Mouse (Mus musculus) 3134 (cell line): ENCODE results near the gene Eif3g.

Experiments
- DNase-seq: peaks from one replicate; pipeline ENCODE4 v3.0.0-alpha.2; 2011; ENCODE audit warnings: low spot score; ENCODE audit not compliant: insufficient read length; ENCODE audit errors: extremely low read depth

The Eif3g gene

DNA sequence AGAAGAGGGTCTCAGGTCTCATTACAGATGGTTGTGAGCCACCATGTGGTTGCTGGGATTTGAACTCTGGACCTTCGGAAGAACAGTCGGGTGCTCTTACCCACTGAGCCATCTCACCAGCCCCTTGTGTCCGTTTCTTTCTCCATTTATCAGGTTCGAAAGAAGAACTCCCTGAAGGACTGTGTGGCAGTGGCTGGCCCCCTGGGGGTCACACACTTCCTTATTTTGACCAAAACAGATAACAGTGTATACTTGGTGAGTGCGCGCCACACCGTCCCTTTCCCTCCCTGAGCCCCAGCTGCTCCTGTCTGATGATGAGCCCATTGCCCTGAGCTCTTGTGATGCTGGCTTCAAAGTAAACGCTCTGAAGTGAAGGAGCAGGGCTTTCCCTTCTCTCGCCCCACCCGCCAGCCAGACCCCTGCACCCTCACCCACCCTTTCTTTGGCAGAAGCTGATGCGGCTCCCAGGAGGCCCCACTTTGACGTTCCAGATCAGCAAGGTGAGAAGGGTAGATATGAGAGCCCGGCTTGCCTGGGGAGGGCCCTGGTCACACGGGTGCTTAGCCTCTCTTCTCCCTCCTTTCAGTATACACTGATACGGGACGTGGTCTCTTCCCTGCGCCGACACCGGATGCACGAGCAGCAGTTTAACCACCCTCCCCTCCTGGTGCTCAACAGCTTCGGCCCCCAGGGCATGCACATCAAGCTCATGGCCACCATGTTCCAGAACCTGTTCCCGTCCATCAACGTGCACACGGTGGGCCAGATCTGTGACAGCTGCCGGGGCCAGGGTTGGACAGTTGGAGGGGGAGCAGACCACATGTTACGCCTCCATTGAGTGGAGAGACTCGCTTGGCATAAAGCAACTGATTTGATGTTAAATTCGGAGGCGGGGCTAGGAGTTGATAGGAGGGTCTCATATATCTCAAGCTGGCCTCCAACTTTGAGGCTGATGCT, 9.0 kb downstream of the Eif3g start:
- DNase-seq = no peak

GRCm38 (mm10) chr9:20888386-20888765, 10.0 kb downstream of the Eif3g start:
- no peak for DNase-seq

- peak; percentile 89 for DNase-seq
Measured at GRCm38 (mm10) chr9:20887704-20888385, 10.6 kb downstream of the Eif3g start, which contains the start of gene Ppan. TSS of gene Ppan (plus strand) at chr9:20888175.

GRCm38 (mm10) chr9:20887191-20887590, 11.2 kb downstream of the Eif3g start:
- DNase-seq = no peak

GRCm38 (mm10) chr9:20886563-20886962, 11.9 kb downstream of the Eif3g start:
- DNase-seq = no peak

GRCm38 (mm10) chr9:20879097-20879792, 19.2 kb downstream of the Eif3g start, which contains the start of gene Angptl6:
TSS of gene Angptl6 (minus strand) at chr9:20879727.
- DNase-seq = no peak

DNA sequence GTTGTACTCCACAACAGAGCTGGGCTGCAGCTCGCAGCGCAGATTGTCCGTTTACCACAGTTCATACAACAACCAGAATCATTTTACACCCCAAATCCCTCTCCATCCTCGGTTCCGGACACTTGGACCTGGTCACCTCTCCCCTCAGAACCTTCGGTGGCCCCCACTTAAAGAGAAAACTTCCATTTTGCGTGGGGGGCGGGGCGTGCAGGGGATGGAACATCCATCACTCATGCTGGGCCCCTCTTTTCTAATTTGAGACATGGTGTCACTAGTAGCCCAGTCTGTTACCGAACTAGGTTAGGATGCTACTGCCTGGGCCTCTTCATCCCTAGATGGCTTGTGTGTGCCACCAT, 19.7 kb downstream of the Eif3g start:
- DNase-seq = no peak

DNA sequence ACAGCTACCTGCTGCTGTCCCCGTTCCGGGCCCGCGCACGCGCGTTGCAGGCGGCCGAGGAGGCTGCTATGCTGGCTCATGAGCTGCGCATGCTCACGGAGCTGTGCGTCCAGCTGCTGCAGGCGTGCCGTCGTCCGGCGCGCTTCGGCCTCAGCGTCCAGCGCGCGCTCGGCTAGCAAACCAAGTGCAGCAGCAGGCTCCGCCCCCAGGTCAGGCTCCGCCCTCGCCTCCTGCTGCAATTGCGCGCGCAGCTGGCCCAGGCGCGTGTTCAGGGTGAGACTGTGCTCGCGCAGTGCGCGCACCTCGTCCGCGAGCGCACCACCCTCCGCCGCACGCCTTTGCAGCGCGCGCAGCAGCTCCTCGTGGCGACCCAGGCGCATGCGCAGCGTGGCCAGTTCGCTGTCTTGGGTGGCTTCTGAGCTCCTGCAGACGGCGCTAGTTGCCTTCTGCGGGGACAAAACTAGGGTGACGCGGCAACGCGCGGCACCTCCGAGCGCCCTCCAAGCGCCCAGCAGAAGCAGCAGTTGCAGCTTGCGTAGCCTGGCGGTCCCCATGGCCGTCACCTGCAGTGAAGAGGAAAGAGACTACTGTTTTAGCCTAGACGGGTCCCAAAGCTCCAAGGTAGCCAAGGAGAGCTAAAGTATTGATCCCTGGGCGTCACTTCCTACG, 20.2 kb downstream of the Eif3g start:
- DNase-seq = peak; percentile 100

DNA sequence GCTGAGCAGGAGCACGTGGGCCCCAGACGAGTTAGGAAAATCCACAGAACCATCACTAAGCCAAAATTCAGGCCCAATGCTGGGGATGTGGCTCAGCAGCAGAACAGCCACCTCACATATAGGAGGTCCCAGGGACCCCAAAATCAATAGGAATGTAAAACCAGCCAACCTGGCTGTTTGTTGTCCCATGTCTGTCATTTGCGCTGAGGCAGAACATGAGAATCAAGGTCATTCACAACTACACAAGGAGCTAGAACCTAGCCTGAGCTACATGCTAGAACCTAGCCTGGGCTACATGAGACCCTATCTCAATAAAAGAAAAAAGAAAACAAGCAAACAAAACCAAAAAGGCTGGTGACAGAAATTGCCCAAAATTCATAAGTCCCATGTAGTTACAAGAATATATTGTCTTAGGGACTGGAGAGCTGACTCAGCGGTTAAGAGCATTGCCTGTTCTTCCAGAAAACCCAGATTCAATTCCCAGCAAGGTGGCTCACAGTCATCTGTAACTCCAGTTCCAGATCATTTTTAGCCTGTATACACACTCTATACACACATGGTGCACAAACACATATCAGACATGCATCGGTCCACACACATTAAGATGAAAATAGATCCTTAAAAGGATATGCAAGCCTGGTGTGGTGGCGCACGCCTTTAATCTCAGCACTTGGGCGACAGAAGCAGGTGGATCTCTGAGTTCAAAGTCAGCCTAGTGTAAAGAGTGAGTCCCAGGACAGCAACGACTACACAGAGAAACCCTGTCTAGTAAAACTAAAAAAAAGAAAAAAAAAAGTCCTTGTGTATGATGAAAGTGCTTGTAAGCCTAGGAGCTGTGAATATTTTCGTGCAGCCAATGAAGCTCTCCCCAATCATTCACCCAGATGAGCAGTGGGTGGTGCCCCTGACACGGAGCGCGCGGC, 21.0 kb downstream of the Eif3g start:
- no peak for DNase-seq

DNA sequence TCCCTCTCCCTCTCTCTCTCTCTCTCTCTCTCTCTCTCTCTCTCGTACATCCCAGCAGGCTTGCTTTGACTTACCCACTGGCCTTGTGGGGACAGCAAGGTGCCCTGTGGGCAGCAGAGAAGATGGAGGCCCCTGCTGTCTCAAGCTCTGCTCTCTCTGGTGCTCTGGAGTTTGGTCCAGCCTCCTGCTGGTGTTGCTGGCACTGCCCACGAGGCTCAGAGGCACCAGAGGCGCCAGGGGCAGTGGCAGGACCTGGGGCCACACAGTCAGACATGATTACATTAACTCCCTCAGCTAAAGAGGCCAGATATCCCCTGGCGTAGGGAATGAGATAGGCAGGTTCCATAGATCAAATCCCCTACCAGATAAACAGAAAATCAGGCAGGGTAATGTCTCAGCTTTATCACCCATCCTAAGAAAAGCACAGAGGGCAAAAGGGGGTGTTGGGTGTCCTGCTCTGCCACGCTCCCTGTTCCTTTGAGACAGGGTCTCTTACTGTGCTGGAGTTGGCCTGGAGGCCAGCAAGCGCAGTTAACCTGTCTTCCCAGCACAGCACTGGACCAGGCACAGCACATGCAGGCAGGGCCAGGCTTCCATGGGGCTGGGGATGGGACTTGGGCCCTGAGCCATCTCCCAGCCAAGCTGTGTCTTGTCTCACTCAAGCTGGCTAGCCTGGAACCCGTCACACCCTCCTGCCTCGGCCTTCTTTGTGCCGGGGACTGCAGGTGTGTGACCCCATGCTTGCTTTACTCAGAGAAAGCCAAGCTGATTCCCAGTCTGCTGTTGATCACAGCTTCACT, 21.9 kb downstream of the Eif3g start:
- no peak for DNase-seq

DNA sequence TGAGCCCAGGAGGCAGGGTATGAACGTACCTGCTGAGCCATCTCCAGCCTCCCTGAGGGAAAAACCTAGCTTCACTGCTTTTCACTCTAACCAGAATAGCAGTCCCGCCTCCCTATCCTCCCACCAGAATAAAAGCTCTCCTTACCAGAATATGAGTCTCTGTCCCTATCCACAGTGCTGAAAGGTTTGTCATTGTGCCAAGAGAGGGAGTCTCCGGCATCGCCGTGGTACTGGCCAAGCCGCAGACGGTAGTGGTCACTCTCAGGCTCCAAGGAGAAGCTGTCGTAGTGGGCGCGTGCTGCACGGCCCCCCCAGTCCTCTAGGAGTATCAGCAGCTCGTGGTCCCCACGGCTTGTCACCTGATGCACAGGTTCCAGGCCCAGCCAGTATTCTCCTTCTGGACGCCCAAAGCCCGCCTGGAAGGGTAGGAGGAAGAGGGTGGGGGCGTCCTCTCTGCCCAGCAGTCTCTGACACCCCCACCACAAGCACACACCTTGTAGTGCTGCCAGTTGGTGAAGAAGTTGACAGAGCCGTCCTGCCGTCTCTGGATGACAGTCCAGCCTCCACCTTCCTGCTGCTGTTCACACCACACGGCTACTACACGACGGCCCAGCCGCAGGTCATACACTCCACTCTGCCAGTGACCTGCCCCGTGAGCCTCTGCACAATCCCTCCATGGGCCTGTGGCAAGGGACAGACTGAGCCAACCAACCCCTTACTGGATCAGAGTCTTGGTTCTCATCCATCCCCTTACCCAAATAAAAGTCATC, 23.2 kb downstream of the Eif3g start:
- DNase-seq = no peak

DNA sequence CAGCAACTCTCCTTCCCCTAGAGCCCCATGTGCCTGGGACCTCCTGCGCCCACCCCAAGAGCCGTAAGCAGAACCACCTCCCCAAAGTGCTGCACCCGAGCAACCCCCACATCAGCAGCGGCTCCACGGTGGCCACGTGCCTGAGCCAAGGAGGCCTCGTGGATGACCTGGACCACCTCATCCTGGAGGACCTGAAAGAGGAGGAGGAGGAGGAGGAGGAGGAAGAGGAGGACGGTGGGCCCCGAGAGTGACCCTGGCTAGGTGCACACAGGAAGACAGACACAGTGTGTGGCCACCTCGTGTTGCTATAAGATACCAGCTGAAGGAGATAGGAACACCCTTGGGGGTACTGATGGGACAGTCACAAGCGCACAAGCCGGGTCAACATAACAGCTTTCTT, 24.9 kb downstream of the Eif3g start:
- no peak for DNase-seq

DNA sequence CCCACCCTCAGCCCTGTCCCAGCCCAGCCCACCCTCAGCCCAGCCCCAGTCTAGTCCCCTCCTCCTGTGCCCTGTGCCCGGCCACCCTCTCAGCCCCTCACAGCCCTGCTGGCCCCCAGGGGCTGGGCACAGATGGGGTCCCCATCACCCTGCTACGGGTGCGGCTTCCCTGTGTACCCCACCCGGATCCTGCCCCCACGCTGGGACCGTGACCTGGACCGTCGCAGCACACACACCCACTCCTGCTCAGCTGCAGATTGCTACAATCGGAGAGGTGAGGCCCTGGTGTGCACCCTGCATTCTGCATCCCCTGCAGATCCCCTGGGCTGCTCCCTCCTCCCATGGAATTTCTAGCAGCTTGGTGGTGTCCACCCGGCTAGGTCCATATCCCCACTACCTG, 25.4 kb downstream of the Eif3g start:
- no peak for DNase-seq

GRCm38 (mm10) chr9:20870211-20871173, 27.9 kb downstream of the Eif3g start:
- no peak for DNase-seq

- DNase-seq = no peak
Measured at GRCm38 (mm10) chr9:20869246-20869645, 29.2 kb downstream of the Eif3g start.

DNA sequence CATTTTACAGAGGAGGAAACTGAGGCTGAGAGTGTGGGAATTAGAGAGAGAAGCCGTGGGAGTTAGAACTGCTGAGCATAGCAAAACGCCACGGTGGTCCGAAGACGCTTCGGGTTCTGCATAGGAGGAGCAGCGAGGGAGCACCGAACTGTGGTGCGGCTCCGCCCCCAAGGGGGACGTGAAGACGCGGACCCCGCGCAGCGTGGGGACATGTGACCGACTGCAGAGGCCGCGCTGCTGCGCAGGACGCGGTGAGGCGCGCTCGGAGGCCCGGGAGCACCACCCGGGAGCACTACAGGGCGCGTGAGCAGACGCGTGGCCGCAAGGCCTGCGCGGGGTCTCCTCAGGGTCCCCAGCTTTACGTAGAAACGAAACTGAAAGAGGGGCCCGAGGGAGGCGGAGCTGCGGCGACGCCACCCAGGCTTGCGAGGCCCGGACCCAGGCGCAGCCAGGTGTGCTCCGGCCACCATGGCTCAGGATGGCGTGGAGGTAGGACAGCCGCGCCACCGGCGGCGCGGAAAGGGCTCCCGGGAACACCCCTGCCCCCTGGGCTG, 29.9 kb downstream of the Eif3g start, which contains the start of gene A230050P20Rik:
A230050P20Rik (plus strand) TSS at position 195 of the 554 bp plus-strand sequence.
- no peak for DNase-seq

- DNase-seq = no peak
Measured at GRCm38 (mm10) chr9:20866879-20867278, 31.5 kb downstream of the Eif3g start.
